Mouse (Mus musculus): Measurements from ENCODE around the gene Pigf. TPM values are rescaled to one million over a fixed set of nuclear protein-coding genes. Genes with fewer than 3 reads are reported as not detected.

The Pigf gene
- polyA plus RNA-seq, 1 experiment from 2014 or later: 37.4 TPM

DNA sequence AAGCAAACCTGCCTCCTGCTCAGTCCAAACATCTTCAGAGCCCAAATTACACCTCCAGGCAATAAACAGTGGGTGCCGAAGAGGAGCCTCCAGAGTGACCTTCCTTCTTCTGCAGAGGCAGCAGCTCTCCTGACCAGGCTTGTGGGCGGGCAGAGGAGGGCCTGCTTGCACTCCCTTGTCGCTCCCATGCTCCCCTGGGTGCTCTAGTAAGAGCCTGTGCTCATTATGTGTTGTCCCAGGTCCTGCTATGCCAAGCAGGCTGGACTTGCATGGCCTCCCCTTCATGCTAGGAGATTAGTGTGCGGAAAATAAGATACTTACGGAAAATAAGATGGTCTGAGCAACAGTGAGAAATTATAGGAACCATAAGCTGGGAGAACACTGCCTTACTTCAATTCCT, 24.5 kb upstream of the Pigf start:
- H3K9me3 ChIP-seq (ENCODE audit: control insufficient read depth, low read length): no peaks in the 10 kb centered on the region
- H3K27me3 ChIP-seq (ENCODE audit: control insufficient read depth, insufficient read depth, low read length): no peaks in the 10 kb centered on the region
- no peaks in the 10 kb centered on the region for H3K4me1 ChIP-seq (ENCODE audit: control insufficient read depth, insufficient read depth, low read length)
- no peak overlapping the region for H3K4me2 ChIP-seq (ENCODE audit: low read depth, severe bottlenecking)
- H3K4me3 ChIP-seq (ENCODE audit: low read depth, low read length): no peak overlapping the region
- DNase-seq (ENCODE audit: low spot score): no peak
- no peaks in the 10 kb centered on the region for H3K36me3 ChIP-seq (ENCODE audit: control insufficient read depth, insufficient read depth, low read length)
- ATAC-seq (ENCODE audit: insufficient number of reproducible peaks, low FRiP score, low TSS enrichment, low read depth): no peak
- no peak overlapping the region for H3K27ac ChIP-seq (replicated peaks; ENCODE audit: low read depth, low read length)
- H3K9ac ChIP-seq (ENCODE audit: low read length): no peak overlapping the region
- 43% methylated on average over 5 of the region's 5 CpGs for WGBS

- no peak for DNase-seq (ENCODE audit: low spot score)
- ATAC-seq (ENCODE audit: insufficient number of reproducible peaks, low FRiP score, low TSS enrichment, low read depth): no peak
- no peak overlapping the region for H3K4me3 ChIP-seq (ENCODE audit: low read depth, low read length)
- 83% methylated on average over 8 of the region's 8 CpGs for WGBS
- no peak overlapping the region for H3K9ac ChIP-seq (ENCODE audit: low read length)
- no peaks in the 10 kb centered on the region for H3K36me3 ChIP-seq (ENCODE audit: control insufficient read depth, insufficient read depth, low read length)
- H3K4me2 ChIP-seq (ENCODE audit: low read depth, severe bottlenecking): no peak overlapping the region
- no peaks in the 10 kb centered on the region for H3K27me3 ChIP-seq (ENCODE audit: control insufficient read depth, insufficient read depth, low read length)
- no peaks in the 10 kb centered on the region for H3K4me1 ChIP-seq (ENCODE audit: control insufficient read depth, insufficient read depth, low read length)
- H3K9me3 ChIP-seq (ENCODE audit: control insufficient read depth, low read length): no peaks in the 10 kb centered on the region
- no peak overlapping the region for H3K27ac ChIP-seq (replicated peaks; ENCODE audit: low read depth, low read length)
These were observed 19.6 kb upstream of the Pigf start for GRCm38 (mm10) chr17:87044796-87045195.

DNA sequence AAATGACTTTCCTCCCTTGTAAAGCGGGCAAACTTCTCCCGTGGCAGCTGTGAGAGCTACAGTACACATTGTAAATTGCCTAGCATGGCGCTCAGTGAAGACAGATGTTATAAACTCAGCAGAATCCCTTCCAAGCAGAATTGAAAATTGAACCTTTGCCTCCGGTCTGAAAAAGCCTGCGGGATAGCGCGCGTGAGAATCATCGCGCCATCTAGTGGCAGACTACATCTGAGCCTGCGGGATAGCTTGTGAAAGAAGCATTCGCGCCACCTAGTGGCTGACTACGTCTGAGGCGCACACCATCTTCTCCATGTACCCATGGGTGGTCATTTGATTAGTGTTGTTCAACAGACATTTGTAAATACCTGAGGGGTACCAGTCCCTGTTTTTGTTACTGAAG, 19.2 kb upstream of the Pigf start:
- H3K9ac ChIP-seq (ENCODE audit: low read length): no peak overlapping the region
- no peak overlapping the region for H3K27ac ChIP-seq (replicated peaks; ENCODE audit: low read depth, low read length)
- peak; percentile 95 for DNase-seq (ENCODE audit: low spot score)
- peak; percentile 68; the same call in 1 of the 2 replicates for ATAC-seq (ENCODE audit: insufficient number of reproducible peaks, low FRiP score, low TSS enrichment, low read depth)
- H3K9me3 ChIP-seq (ENCODE audit: control insufficient read depth, low read length): no peaks in the 10 kb centered on the region
- H3K27me3 ChIP-seq (ENCODE audit: control insufficient read depth, insufficient read depth, low read length): no peaks in the 10 kb centered on the region
- no peaks in the 10 kb centered on the region for H3K4me1 ChIP-seq (ENCODE audit: control insufficient read depth, insufficient read depth, low read length)
- H3K4me2 ChIP-seq (ENCODE audit: low read depth, severe bottlenecking): no peak overlapping the region
- H3K4me3 ChIP-seq (ENCODE audit: low read depth, low read length): no peak overlapping the region
- no peaks in the 10 kb centered on the region for H3K36me3 ChIP-seq (ENCODE audit: control insufficient read depth, insufficient read depth, low read length)
- 1% methylated on average over 15 of the region's 15 CpGs for WGBS

DNA sequence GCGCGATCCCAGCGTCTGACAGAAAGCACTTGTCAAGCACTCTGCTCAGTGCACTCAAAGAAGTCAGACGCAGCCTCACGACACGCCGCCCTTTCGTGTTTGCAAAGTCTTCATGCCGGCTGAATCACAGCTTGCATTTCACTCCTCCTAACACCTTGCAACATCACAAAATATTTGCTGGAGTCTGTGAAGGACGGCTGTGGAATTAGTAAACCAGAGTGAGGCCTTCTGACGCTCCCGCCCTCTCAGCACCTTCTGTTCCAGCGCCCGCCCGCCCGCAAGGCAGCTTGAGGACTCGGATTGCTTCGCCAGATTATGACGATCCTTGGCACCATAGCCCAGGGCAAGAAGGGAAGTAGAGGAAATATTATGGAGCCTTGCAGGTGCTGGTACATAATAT, 16.5 kb upstream of the Pigf start:
- Histone ChIP-seq H3K4me2 (ENCODE audit: low read depth, severe bottlenecking) (no peak overlapping the region), H3K27me3 (ENCODE audit: control insufficient read depth, insufficient read depth, low read length) (no peaks in the 10 kb centered on the region), H3K9ac (ENCODE audit: low read length) (no peak overlapping the region), H3K4me1 (ENCODE audit: control insufficient read depth, insufficient read depth, low read length) (no peaks in the 10 kb centered on the region), H3K36me3 (ENCODE audit: control insufficient read depth, insufficient read depth, low read length) (no peaks in the 10 kb centered on the region), H3K27ac (replicated peaks; ENCODE audit: low read depth, low read length) (no peak overlapping the region), H3K9me3 (ENCODE audit: control insufficient read depth, low read length) (no peaks in the 10 kb centered on the region), H3K4me3 (ENCODE audit: low read depth, low read length) (no peak overlapping the region)
- WGBS: 73% methylated on average over 19 of the region's 19 CpGs
- no peak for DNase-seq (ENCODE audit: low spot score)
- ATAC-seq (ENCODE audit: insufficient number of reproducible peaks, low FRiP score, low TSS enrichment, low read depth): no peak

GRCm38 (mm10) chr17:87038496-87038895, 13.3 kb upstream of the Pigf start:
- H3K27me3 ChIP-seq (ENCODE audit: control insufficient read depth, insufficient read depth, low read length): no peaks in the 10 kb centered on the region
- H3K9ac ChIP-seq (ENCODE audit: low read length): no peak overlapping the region
- H3K4me1 ChIP-seq (ENCODE audit: control insufficient read depth, insufficient read depth, low read length): no peaks in the 10 kb centered on the region
- H3K36me3 ChIP-seq (ENCODE audit: control insufficient read depth, insufficient read depth, low read length): peaks cover 2% of the 10 kb centered on the region; the same call in 1 of the 2 replicates
- H3K4me3 ChIP-seq (ENCODE audit: low read depth, low read length): no peak overlapping the region
- ATAC-seq (ENCODE audit: insufficient number of reproducible peaks, low FRiP score, low TSS enrichment, low read depth) (no peak), DNase-seq (ENCODE audit: low spot score) (no peak)
- no peak overlapping the region for H3K27ac ChIP-seq (replicated peaks; ENCODE audit: low read depth, low read length)
- no peak overlapping the region for H3K4me2 ChIP-seq (ENCODE audit: low read depth, severe bottlenecking)
- H3K9me3 ChIP-seq (ENCODE audit: control insufficient read depth, low read length): no peaks in the 10 kb centered on the region
- 90% methylated on average over 5 of the region's 5 CpGs for whole genome bisulfite sequencing

DNA sequence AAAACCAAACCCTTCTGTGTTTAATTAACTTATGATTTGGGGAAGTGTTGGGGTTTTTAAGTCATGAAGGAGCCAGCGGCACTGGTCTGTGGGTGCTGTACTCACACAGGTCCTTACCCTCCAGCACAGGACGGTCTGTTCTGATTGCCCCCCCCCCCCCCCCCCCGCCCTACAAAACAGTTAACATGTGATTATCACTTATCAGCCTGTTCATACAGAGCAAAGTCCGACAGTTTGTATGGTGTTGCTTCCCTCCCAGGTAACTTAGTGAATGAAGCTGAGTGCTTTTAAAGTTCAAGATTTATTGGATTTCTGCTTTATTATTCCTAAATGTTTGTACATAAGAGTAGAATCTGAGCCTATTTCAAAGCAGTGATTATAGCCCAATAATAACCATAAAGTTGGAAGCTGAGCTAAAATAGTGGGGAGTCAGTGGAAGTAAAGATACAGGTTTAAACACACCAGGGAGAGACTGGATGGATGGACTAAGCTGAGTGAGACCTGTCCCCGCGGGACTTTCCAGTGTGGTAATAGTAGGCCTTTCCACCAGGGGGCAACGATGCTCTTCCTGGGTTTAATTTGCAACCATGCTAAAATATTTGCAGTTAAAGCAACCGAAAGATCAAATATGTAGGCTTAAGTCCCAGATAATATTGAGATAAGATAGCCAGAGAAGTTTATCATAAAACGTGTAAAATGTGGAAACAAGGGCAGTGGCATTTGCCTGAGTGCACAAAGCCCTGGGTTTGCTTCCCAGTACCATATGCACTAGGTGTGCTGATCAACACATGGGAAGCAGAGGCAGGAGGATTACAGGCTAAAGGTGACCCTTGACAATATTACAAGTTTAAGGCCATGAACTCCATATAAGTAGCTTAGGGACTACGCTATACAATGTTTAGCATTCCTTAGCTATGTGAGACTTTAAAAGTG, 11.2 kb upstream of the Pigf start:
- H3K27me3 ChIP-seq (ENCODE audit: control insufficient read depth, insufficient read depth, low read length): no peaks in the 10 kb centered on the region
- 67% methylated on average over 10 of the region's 10 CpGs for WGBS
- peak; percentile 49 for DNase-seq (ENCODE audit: low spot score)
- no peak for ATAC-seq (ENCODE audit: insufficient number of reproducible peaks, low FRiP score, low TSS enrichment, low read depth)
- no peaks in the 10 kb centered on the region for H3K9me3 ChIP-seq (ENCODE audit: control insufficient read depth, low read length)
- H3K4me1 ChIP-seq (ENCODE audit: control insufficient read depth, insufficient read depth, low read length): no peaks in the 10 kb centered on the region
- peaks cover 2% of the 10 kb centered on the region for H3K36me3 ChIP-seq (ENCODE audit: control insufficient read depth, insufficient read depth, low read length)
- no peak overlapping the region for H3K4me2 ChIP-seq (ENCODE audit: low read depth, severe bottlenecking)
- H3K27ac ChIP-seq (replicated peaks; ENCODE audit: low read depth, low read length): no peak overlapping the region
- no peak overlapping the region for H3K9ac ChIP-seq (ENCODE audit: low read length)
- H3K4me3 ChIP-seq (ENCODE audit: low read depth, low read length): no peak overlapping the region

DNA sequence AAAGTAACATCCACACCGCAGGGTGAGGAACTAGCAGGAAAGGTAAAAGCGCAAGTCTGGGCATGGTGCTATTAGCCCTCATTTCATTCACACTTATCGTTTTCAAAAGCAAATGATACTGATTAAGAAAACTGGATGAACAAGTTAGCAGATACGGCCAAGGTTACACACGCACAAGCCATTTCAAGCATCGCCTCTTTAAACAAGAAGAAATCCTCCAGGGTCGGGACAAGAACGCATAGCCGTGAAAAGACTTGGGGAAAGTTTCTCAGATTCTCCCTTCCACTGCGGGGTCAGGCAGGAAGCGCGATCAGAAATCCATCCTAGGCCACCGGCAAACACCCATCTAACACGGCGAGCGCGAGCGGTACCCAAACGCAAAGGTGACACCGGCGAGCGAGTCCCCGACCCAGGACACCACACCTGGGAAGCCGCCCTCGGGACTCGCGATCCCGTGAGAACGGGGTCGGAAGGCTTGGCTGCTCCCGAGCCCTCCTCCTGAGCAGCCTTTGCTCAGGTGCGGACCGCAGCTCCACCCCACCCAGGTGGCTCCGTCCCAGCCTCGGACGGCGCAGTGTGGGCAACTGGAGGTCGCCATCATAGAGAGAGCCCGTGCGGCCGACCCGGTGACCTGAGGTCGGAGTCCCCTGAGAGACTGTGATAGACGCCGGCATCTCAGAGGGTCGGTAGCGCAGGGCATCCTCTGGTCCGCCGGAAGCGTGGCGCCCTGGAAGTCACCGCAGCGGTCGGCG, 539 bp downstream of the Pigf start:
- WGBS: under 1% methylated on average over 55 of the region's 55 CpGs
- no peak for DNase-seq (ENCODE audit: low spot score)
- Histone ChIP-seq H3K27me3 (ENCODE audit: control insufficient read depth, insufficient read depth, low read length) (no peaks in the 10 kb centered on the region), H3K9me3 (ENCODE audit: control insufficient read depth, low read length) (no peaks in the 10 kb centered on the region), H3K27ac (replicated peaks; ENCODE audit: low read depth, low read length) (no peak overlapping the region), H3K9ac (ENCODE audit: low read length) (peak overlapping the region; percentile 65), H3K36me3 (ENCODE audit: control insufficient read depth, insufficient read depth, low read length) (no peaks in the 10 kb centered on the region; the same call in 1 of the 2 replicates), H3K4me1 (ENCODE audit: control insufficient read depth, insufficient read depth, low read length) (no peaks in the 10 kb centered on the region), H3K4me3 (ENCODE audit: low read depth, low read length) (peak overlapping the region; percentile 78), H3K4me2 (ENCODE audit: low read depth, severe bottlenecking) (peak overlapping the region; percentile 76)
- ATAC-seq (ENCODE audit: insufficient number of reproducible peaks, low FRiP score, low TSS enrichment, low read depth): peak; percentile 68; the same call in 1 of the 2 replicates

DNA sequence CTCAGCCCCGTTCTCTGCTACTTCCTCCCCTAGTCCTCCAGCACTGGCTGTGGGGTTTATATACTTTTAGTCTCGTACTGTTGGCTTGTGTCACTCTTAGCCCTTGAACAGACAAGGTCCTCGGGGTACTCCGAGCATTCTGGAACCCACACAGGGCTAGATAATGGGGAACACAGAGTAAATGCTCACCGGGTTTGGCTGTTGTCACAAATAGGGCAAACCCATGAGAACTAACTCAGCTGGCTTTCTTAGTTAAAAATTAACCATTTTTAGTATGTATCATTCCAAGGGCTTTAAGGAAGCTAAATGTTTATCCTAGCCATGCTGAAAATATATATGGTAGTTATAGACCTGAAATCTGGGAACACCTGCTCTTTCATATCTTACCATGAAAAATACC, 5.5 kb downstream of the Pigf start:
- Histone ChIP-seq H3K27me3 (ENCODE audit: control insufficient read depth, insufficient read depth, low read length) (no peaks in the 10 kb centered on the region), H3K27ac (replicated peaks; ENCODE audit: low read depth, low read length) (no peak overlapping the region), H3K9me3 (ENCODE audit: control insufficient read depth, low read length) (no peaks in the 10 kb centered on the region), H3K4me1 (ENCODE audit: control insufficient read depth, insufficient read depth, low read length) (no peaks in the 10 kb centered on the region), H3K9ac (ENCODE audit: low read length) (no peak overlapping the region), H3K4me3 (ENCODE audit: low read depth, low read length) (no peak overlapping the region), H3K36me3 (ENCODE audit: control insufficient read depth, insufficient read depth, low read length) (no peaks in the 10 kb centered on the region; the same call in 1 of the 2 replicates), H3K4me2 (ENCODE audit: low read depth, severe bottlenecking) (no peak overlapping the region)
- ATAC-seq (ENCODE audit: insufficient number of reproducible peaks, low FRiP score, low TSS enrichment, low read depth) (no peak), DNase-seq (ENCODE audit: low spot score) (no peak)
- 91% methylated on average over 5 of the region's 5 CpGs for WGBS
